Mouse (Mus musculus) megakaryocyte-erythroid progenitor cell, adult 5-6 weeks (primary cell): Measurements from ENCODE around the gene Atf5. TPM values are rescaled to one million over a fixed set of nuclear protein-coding genes. Genes with fewer than 3 reads are reported as not detected.

Source experiments
- ATAC-seq: replicated peaks from 2 replicates; pipeline ENCODE4 v1.8.0; 2016; ENCODE audit warnings: mild to moderate bottlenecking, inconsistent platforms; ENCODE audit not compliant: severe bottlenecking, poor library complexity, low FRiP score, low TSS enrichment
- total RNA-seq, 2 experiments: library from RNA; stranded (forward) in 1 of 2; stranded (reverse) in 1 of 2; fragments of 200-1000, 215-1000 nt in 1 of 2; fragments of >200 nt in 1 of 2; fragmentation: Nextera tagmentation in 1 of 2; gene quantifications; 2 replicates each; pipeline ENCODE4 v1.2.3; 2014 to 2017

Atf5 gene
- total RNA-seq, 2 experiments from 2014 or later: 1.3 to 6.8 TPM

DNA sequence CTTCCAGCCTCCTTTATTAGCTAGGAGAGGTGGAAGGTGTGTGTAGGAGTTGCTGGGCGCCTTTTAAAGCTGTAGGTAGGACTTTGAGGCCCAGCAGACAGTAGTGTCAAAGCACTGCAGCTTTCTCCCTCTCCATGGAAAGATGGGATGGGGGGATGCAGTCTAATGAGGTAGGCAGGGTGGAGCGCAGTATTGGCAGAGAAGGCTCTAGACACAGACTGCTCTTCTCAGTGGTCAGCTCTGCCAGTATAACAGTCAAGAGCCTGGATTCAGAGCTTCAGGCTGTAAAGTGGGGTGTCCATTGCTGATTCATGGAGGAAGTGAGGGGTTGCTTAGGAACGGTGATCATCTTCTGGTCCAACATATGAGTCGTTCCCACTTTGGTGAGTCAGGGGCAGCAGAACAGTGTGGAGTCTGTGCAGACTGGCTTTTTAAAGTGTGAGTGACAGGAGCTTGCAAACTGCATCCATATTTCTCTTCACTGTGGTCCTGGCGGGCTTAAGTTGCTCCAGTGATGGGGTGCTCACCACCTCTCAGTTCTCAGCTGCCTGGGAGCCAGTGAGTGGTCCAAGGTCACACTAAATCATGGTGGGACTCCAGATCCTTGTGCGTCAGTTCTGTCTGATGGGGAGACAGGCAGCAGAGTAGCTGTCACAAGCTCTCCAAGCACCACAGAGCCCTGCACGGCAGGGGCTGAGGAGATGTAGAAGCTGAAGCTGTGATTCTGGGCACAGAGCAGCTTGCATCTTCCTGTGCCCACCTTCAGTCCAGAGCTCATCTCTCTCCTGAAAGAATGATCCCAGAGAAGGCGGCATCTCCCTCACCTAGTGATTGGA is 34.5 kb upstream of the Atf5 start:
- no peak for ATAC-seq

DNA sequence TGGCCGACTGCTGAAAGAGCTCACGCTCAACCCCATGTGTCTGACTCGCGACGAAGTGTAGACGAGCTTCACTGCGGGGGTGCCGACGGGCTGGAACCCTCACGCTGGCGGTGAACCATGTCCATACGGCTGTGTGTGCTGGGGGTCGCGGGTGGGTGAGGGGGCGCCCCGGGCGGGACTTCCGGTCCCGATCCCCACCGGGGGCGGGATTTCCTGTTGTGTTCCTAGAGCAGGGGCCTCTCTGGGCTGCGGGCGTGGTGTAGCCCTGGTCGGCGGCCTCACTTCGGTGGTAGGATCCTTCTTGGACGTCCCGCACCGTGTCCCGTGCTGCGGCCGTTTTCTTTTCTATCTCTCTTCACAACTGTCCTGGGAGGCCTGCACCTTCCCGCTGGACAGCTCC is 33.7 kb upstream of the Atf5 start:
- no peak for ATAC-seq

DNA sequence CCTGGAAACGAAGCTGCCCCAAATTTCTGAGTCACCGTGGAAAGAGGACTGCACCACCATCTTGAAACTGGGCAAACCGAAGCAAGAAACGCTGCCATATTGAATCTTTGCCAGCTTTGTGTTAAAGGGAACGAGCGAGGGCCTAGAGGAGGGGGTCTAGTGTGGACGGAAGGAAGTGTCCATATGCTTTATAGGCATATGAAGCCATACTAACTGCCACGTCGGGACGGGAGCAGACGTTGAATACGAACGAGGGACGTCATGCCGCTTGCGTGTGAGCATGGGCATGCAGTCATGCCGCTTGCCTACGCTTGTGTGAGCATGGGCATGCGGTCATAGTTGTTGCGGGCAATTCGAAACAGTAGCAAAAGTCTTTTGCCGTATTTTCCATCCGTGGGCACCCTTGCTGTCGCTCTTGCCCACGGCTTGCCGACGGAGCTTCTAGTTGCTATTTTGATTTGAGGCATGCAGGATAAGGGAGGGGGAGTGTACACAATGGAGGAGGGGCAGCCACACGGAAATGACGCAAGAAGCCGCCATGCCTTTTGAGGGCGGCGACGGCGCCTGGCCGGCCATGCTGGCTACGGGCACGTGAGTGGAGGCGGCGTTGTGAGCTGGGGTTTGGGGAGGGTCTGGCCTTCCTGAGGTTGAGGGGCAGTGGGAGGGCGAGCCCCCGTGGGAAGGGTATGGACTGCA is 33.1 kb upstream of the Atf5 start:
- ATAC-seq: peak; percentile 49

DNA sequence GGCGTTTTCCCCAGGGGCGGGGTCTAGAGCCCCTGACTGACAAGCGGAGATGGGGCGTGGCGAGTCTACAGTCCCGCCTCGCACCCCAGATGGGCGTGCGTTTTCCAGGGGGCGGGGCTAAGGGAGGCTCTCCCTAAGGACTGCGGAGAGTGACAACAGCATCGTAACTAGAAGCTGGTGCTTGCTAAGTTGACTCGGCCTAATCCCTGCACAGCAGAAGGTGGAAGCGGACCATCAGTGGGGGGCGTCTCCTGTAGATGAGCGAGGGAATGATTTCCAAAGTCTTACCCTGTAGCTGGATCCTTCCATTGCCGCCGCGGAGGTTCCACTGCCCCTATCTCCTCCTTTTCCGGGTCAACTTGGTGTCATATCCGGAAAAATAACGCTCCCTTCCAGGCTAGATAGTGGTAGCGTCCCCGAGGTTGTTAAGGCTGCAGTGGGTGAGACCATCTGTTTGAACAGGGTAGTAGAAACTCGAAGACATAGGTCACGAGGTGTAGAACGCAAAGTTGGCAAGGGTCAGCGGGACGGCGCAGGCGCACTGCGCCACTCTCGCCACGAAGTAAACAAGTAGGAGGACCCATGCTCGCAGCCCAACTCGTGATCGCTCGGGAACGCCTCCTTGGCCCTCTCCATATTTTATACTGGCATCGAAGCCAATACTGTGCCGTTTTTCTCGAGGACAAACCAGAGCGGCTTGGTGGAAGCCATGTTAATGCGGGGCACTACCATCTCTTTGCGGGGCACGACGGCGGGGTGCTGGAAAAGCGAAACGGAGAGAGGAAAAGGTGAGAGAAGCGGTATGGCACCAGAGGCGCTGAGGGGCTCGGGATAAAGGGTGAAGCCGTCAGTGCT is 32.3 kb upstream of the Atf5 start, which contains the start of the genes Akt1s1 and Tbc1d17:
Akt1s1 (plus strand) TSS at position 431 of the 855 bp plus-strand sequence.
Tbc1d17 (minus strand) TSS at position 519 of the 855 bp plus-strand sequence.
- peak; percentile 69 for ATAC-seq

DNA sequence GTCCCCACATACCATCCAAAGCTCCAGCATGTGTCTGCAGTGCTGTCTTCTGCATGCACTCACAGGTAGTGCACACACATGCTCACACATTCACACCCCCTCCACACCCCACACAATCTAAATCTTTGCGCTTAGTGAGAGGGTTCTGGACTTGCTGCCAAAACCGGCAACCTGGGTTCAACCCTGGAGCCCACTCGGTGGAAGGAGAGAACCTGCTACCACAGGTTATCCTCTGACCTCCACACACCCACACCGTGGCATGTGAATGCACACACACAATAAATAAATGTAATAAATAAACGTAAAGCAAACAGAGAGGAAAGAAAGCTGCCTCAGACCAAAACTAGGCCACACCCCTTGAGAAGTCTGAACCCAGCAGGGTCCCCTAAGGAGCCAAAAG is 31.3 kb upstream of the Atf5 start:
- ATAC-seq: no peak

DNA sequence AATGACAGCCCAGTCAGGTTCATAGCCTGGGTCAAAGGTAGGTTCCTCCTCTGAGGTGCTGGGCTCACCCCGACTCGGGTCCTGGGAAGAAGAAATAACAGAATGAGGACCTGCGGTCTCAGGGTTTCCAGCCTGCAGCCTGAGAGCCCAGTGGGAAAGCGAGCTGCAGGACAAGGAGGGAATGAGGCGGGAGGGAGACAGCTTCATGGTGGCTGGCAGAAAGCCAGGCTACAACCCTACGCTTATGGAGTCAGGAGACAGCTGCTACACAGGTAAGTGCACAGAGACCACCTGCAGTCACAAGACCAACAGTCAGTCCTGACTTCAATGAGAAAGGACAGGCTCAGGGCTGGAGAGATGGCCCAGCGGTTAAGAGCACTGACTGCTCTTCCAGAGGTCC is 30.3 kb upstream of the Atf5 start:
- no peak for ATAC-seq

DNA sequence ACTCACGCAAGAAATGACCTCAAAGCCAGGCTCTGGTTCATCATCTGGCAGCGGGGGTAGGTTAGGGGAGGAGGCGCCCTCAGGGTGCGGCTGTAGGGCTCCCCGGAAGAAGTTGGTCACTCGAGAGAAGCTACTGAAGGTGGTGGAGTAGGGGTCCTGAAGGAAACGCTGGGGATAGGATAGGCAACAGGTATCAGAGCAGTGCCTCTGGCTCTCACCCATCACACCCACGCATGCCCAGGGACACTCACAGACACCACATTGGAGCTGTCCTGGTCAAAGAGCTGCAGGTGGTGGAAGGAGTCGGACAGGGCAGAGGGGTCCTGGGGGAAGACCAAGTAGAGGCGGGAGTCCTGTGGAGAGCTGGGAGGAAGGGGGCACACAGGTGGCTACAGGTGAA is 28.5 kb upstream of the Atf5 start:
- no peak for ATAC-seq

DNA sequence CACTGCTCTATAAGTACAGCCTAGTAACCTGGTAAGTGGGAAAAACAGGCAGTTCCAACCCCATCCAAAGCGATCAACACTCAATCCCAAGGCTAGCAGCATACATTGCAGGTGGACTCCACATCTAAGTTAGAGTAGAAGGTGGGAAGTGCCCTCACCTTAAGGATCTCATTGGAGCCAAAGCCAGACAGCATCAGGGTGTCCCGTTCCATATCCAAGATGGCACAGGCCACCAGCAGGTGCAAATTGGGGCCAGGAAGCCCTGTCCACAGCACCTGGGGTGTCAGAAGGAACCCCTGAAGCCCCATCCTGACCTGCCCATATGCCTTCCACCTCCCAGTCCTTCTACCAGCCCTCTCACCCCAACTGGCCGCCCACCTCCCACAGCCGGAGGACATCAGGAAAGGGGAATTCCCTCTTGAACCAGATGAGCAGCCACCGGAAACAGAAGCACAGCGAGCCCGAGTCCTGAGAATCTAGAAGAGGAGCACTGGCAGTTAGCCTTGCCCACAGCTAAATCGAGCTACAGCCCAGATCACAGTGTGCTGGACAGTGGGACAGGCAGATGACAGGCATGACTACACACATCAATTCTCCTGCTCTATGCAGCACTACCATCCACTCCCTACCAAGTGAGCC is 25.5 kb upstream of the Atf5 start:
- ATAC-seq: no peak

DNA sequence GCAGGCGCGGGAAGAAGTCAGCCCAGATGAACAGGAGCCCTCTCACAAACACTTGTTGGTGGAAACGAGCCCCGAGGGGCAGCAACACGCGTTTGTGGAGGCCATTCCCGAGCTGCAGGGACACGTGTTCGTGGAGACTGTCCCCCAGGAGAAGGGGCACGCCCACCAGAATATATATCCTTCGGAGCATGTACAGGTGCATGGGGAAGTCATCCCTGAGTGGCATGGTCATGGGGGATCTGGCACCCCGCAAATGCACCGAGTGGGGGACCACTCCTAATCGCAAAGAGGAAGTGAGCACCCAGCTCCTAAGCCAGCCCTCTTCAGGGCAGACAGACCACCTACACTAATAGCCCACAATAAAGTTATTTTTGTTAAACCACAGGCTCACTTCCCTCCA is 24.0 kb upstream of the Atf5 start:
- ATAC-seq: no peak

DNA sequence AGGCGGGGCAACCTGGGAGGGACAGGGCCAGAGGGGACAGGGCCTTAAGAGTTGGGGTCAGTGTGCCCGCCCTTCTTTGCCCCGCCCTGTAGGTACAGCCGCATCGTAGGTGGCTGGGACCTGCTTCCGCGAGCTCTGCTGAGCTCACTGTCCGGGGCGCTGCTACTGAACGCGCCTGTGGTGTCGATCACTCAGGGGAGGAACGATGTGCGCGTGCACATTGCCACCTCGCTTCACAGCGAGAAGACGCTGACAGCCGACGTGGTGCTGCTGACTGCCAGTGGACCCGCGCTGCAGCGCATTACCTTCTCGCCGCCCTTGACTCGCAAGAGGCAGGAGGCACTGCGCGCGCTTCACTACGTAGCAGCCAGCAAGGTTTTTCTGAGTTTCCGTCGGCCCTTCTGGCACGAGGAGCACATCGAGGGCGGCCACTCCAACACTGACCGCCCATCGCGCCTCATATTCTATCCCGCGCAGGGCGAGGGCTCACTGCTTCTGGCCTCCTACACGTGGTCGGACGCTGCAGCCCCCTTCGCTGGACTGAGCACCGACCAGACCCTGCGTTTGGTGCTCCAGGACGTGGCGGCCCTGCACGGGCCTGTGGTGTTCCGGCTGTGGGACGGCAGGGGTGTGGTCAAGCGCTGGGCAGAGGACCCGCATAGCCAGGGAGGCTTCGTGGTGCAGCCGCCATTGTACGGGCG is 23.2 kb upstream of the Atf5 start:
- peak; percentile 15; the same call in 1 of the 2 replicates for ATAC-seq

DNA sequence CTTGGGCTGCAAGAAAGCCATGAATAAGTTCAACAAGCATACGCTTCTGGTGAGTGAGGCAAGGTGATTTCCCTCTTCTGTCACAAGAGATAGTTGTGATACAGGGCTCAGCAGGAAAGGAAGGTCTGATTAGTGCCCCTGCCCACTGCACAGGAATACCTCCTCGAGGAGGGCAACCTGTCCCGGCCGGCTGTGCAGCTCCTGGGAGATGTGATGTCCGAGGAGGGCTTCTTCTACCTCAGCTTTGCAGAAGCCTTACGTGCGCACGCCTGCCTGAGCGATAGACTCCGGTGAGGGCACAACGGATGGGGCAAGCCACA is 22.7 kb upstream of the Atf5 start:
- no peak for ATAC-seq

DNA sequence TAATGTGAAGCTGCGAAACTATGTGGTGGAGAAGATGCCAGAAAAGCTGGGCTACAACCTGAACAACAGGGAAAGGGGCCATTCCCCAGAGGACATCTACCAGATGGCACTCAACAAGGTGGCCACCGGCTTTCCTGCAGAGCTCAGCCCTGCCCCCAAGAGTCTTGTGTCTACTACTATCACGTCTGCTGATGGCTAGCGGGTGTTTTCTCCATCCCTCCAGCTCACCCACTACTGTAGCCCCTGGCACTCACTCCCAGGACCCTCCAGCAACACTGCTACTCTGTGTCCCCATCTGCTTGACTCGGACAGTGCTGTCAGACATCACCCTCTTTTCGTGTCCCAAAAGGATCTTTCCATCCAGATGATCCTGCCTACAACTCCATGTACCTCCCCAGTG is 21.6 kb upstream of the Atf5 start:
- ATAC-seq: no peak

DNA sequence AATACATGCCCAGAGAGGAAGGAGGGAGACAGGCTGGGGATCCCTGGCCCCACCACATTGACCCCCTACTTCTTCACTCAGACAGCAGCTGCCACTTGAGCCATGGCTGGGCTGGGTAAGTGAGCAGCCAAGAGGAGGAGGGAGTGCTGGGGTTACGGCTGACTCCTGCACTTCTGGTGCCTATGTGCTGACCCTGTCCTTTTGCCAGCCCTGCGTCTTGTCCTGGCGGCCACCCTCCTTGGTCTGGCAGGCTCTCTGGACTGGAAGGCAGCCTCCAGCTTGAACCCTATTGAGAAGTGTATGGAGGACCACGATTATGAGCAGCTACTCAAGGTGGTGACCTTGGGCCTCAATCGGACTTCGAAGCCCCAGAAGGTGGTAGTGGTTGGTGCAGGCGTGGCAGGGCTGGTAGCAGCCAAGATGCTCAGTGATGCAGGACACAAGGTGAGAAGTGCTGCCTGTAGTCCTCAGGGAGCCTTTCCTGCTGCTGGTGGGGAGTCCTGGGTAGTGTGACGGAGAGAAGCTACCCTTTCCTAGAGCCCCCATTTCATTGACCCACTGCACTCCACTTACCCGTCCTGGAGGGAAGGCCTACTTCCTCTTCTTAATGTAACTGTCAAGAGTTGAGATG is 20.1 kb upstream of the Atf5 start:
- ATAC-seq: no peak

DNA sequence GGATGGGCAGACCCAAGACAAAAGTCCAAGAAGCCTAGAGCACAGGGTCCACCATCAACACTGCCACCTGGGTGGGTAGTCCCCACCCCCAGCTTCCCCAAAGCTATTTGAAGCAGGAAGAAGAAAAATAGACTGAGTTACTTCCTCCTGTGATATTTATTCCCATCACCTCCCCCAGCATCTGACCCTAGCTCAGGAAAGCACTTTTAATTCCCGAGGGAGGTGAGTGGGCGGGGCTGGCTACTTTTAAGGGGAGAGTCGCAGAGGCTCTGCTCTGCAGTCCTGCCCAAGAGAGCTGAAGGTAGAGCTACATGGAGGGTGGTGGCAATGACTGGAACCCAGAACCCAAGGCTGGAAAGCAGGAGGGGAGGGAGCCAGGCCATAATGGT is 19.6 kb upstream of the Atf5 start:
- no peak for ATAC-seq

DNA sequence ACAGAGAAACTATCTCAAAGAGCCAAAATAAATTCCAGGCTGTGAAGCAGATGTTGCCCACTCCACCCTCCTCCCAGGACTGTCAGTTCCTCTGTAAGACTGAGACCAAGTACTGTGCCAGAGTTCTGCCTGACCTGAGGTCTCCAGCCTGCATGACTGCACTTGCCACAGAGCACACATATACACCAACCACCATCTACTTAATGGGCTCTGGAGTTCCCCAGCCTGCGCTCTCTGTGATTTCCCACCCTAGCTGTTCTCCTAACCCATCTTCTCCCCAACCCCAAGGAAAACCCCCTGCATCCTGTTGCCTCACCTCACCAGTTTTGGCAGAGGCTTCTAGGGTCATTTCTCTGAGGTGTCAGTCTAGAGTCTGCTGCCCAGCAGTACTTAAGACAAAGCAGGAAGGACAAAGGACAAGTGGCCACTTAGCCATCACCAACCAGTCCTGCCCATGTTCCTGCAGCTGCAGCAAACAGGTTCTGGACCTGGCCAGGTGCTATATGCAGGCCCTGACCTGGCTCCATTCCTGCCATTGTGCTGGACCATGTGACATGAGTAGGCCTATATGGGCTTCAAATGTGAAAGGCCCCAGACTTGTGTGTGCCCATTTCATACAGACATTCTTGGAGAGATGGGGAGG is 19.0 kb upstream of the Atf5 start:
- no peak for ATAC-seq

DNA sequence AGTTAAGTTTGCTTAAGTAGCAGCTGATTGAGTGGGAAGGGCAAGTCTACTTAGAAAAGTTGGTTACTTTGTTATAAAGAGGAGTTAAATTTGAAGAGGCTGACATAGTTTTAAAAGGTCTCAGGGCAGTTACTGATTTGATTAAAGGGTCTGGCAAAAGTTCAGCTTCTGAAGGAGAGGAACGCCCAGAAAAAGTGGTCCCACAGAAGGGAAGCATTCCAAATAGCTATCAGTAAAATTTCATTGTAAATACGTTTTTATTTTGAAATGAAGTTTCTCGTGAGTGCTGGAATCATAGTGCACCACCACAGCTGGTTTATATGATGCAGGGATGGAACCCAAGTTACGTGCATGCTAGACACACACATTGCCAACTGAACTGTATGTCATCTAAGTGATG is 16.3 kb upstream of the Atf5 start:
- no peak for ATAC-seq

DNA sequence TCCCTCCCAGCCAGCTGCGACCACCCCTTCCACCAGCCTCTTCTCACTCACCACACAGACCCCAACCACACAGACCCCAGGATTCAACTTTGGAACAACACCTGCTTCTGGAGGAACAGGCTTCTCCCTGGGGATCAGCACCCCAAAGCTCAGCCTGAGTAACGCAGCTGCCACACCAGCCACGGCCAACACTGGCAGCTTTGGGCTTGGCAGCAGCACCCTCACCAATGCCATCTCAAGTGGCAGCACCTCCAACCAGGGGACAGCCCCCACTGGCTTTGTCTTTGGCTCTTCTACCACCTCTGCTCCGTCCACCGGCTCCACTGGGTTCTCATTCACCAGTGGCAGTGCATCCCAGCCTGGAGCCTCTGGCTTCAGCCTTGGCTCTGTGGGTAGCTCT is 12.2 kb upstream of the Atf5 start:
- no peak for ATAC-seq

DNA sequence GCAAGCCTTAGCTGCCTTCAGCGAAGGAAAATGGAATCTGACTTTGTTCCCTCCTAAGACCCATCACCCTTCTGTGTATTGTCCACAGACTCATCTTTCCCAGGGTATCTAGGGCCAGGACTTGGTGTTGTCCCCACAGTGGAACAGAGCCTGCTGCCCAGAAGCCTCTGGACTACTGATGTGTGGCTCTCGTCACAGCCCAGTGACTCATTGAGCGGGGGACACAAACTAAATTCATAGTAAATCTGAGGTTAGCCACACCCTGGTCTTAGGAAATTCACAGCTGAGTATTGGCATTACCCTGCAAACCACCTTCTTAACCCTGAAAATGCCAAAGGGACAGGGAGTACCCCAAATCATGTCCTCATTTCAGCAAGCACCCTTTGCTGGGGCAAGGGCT is 10.3 kb upstream of the Atf5 start:
- no peak for ATAC-seq
